Mouse (Mus musculus) lung, postnatal 0 days (tissue): ENCODE measurements around the gene Rims1. TPM values are rescaled to one million over a fixed set of nuclear protein-coding genes. Genes with fewer than 3 reads are reported as not detected.

ENCODE experiments used
- ATAC-seq: fragments of 200-750 bp; cut with Nextera tagmentation; 2 replicates; pipeline ENCODE4 v1.8.0; 2017; ENCODE audit warnings: moderate library complexity
- DNase-seq: peaks from one replicate; pipeline ENCODE4 v3.0.0-alpha.2; 2016; ENCODE audit warnings: low spot score
- H3K27ac ChIP-seq: fragments of 300-500 bp; sonication (generic); 2 replicates; pipeline ENCODE4 v1.5.1; 2014; ENCODE audit warnings: antibody characterized with exemption, mild to moderate bottlenecking, low read length, mixed read lengths
- H3K27me3 ChIP-seq: fragments of 300-500 bp; sonication (generic); replicated peaks from 2 replicates; pipeline ENCODE4 v1.6.1; 2014; ENCODE audit warnings: low read length, mixed read lengths; ENCODE audit not compliant: insufficient read depth
- H3K36me3 ChIP-seq: fragments of 300-500 bp; sonication (generic); 2 replicates; pipeline ENCODE4 v1.6.1; 2014; ENCODE audit warnings: low read length, mixed read lengths; ENCODE audit not compliant: insufficient read depth
- H3K4me1 ChIP-seq: fragments of 300-500 bp; sonication (generic); 2 replicates; pipeline ENCODE4 v1.6.1; 2014; ENCODE audit warnings: antibody characterized with exemption, low read depth, low read length, mixed read lengths; ENCODE audit not compliant: insufficient read depth
- H3K4me2 ChIP-seq: fragments of 300-500 bp; sonication (generic); replicated peaks from 2 replicates; pipeline ENCODE4 v1.6.1; 2014; ENCODE audit warnings: low read depth, mild to moderate bottlenecking, low read length, moderate library complexity, mixed read lengths
- H3K4me3 ChIP-seq: fragments of 300-500 bp; sonication (generic); 2 replicates; pipeline ENCODE4 v1.5.1; 2014; ENCODE audit warnings: low read depth, low read length
- H3K9ac ChIP-seq: fragments of 300-500 bp; sonication (generic); replicated peaks from 2 replicates; pipeline ENCODE4 v1.6.1; 2014; ENCODE audit warnings: low read depth, mild to moderate bottlenecking
- H3K9me3 ChIP-seq: fragments of 300-500 bp; sonication (generic); 2 replicates; pipeline ENCODE4 v1.6.1; 2016; ENCODE audit warnings: low read length, mixed read lengths
- CTCF ChIP-seq: IDR thresholded peaks from 2 replicates; pipeline ENCODE4 v1.5.1; 2016; ENCODE audit warnings: antibody characterized with exemption, mild to moderate bottlenecking
- EP300 ChIP-seq: IDR thresholded peaks from 2 replicates; pipeline ENCODE4 v1.6.1; 2016; ENCODE audit warnings: antibody characterized with exemption, mild to moderate bottlenecking, control low read depth
- WGBS: fragments of 180-500 bp; shearing (Covaris S2); extraction: QIAGEN DNeasy Blood & Tissue Kit; methylation state at CpG from one replicate; pipeline ENCODE4 v1.1.7; 2014; 5-methylcytosine and 5-hydroxymethylcytosine counted together
- polyA plus RNA-seq: library from polyadenylated mRNA; unstranded; fragments of >200 nt; fragmentation: Nextera tagmentation; extraction: Ambion mirVana; gene quantifications from 2 replicates; pipeline ENCODE4 v1.2.1, GENCODE M21; 2015

The Rims1 gene
- polyA plus RNA-seq, 1 experiment from 2014 or later = 0.92 TPM

DNA sequence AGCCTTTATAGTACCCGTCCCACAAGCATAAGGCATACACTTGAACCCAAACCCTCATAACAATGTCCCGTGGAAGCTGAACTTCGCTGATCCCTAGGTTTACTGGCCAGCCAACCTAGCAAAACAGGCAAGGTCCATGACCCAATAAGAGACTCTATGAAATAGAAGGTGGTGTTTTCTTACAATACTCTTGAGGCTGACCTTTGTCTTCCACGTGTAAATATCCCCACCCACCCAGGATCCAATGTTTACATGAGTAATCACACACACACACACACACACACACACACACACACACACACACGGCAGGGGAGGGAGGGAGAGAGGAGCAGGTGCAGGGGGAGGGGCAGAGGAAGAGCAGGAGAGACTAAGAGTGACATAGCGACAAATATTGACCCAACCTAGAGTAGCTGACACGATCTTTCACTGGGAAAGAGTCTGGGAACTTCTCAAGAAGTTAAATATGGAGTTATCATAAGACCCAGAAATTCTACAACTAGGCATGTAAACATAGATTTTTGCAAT lies 217.9 kb downstream of the Rims1 start:
- no peak for TF ChIP-seq CTCF
- no peak for TF ChIP-seq EP300
- Histone ChIP-seq H3K4me3 (no peak overlapping the region), H3K27me3 (no peaks in the 10 kb centered on the region), H3K4me2 (no peak overlapping the region), H3K4me1 (no peaks in the 10 kb centered on the region), H3K27ac (no peak overlapping the region), H3K9ac (no peak overlapping the region), H3K9me3 (no peaks in the 10 kb centered on the region), H3K36me3 (no peaks in the 10 kb centered on the region)
- ATAC-seq (no peak), DNase-seq (no peak)
- 49% methylated on average over 7 of the region's 7 CpGs for WGBS

- H3K9me3 ChIP-seq = no peaks in the 10 kb centered on the region
- no peaks in the 10 kb centered on the region for H3K4me1 ChIP-seq
- ATAC-seq (no peak), DNase-seq (no peak)
- H3K4me2 ChIP-seq = no peak overlapping the region
- no peak overlapping the region for H3K27ac ChIP-seq
- TF ChIP-seq CTCF (no peak), EP300 (no peak)
- 73% methylated on average over 3 of the region's 3 CpGs for WGBS
- H3K27me3 ChIP-seq = no peaks in the 10 kb centered on the region
- H3K9ac ChIP-seq = no peak overlapping the region
- H3K4me3 ChIP-seq = no peak overlapping the region
- no peaks in the 10 kb centered on the region for H3K36me3 ChIP-seq
Measured at GRCm38 (mm10) chr1:22585560-22585959, 220.2 kb downstream of the Rims1 start.

GRCm38 (mm10) chr1:22579470-22579869 lies 226.3 kb downstream of the Rims1 start:
- WGBS = 41% methylated on average over 3 of the region's 3 CpGs
- no peak for TF ChIP-seq CTCF
- TF ChIP-seq EP300 = no peak

GRCm38 (mm10) chr1:22572720-22573119 lies 233.1 kb downstream of the Rims1 start:
- H3K9me3 ChIP-seq = no peaks in the 10 kb centered on the region
- DNase-seq (no peak), ATAC-seq (no peak)
- H3K4me3 ChIP-seq = no peak overlapping the region
- TF ChIP-seq EP300 = no peak
- no peak for TF ChIP-seq CTCF
- H3K9ac ChIP-seq = no peak overlapping the region
- no peaks in the 10 kb centered on the region for H3K27me3 ChIP-seq
- H3K36me3 ChIP-seq = no peaks in the 10 kb centered on the region
- H3K4me2 ChIP-seq = no peak overlapping the region
- 93% methylated on average over 1 of the region's 1 CpGs for WGBS
- H3K4me1 ChIP-seq = no peaks in the 10 kb centered on the region
- no peak overlapping the region for H3K27ac ChIP-seq

More at GRCm38 (mm10) chr1:22579470-22579869, 226.3 kb downstream of the Rims1 start:
- no peaks in the 10 kb centered on the region for H3K4me1 ChIP-seq
- H3K27ac ChIP-seq = no peak overlapping the region
- DNase-seq (peak; percentile 18), ATAC-seq (peak; percentile 62)
- H3K9ac ChIP-seq = no peak overlapping the region
- no peak overlapping the region for H3K4me2 ChIP-seq
- no peak overlapping the region for H3K4me3 ChIP-seq
- no peaks in the 10 kb centered on the region for H3K36me3 ChIP-seq
- H3K9me3 ChIP-seq = no peaks in the 10 kb centered on the region
- no peaks in the 10 kb centered on the region for H3K27me3 ChIP-seq

DNA sequence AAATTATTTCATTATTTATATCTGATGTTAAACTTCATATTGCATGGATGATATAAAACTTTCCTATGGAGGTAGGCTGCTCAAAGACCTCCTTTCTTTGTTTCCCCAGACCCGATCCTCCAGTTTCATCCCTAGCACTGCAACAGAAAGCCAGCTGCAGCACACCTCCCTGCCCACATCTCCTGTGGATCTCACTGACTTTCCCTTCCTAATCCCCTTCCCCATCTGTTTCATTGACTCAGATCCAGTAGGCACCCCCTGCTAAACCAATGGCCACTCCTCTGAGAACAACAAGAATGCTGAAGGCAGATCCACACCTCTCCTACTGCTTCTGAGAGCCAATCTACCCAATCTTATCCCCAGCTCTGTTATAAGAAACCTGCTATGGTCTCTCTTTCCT lies 259.5 kb downstream of the Rims1 start:
- no peak for TF ChIP-seq CTCF
- TF ChIP-seq EP300 = no peak
- H3K9me3 ChIP-seq = no peaks in the 10 kb centered on the region
- ATAC-seq (no peak), DNase-seq (no peak)
- H3K27me3 ChIP-seq = no peaks in the 10 kb centered on the region
- no peak overlapping the region for H3K4me2 ChIP-seq
- H3K27ac ChIP-seq = no peak overlapping the region
- no peaks in the 10 kb centered on the region for H3K4me1 ChIP-seq
- H3K36me3 ChIP-seq = no peaks in the 10 kb centered on the region
- H3K9ac ChIP-seq = no peak overlapping the region
- no peak overlapping the region for H3K4me3 ChIP-seq
- WGBS = 100% methylated on average over 1 of the region's 1 CpGs

GRCm38 (mm10) chr1:22538129-22538528 lies 267.7 kb downstream of the Rims1 start:
- no peak overlapping the region for H3K4me3 ChIP-seq

GRCm38 (mm10) chr1:22536776-22537175 lies 269.0 kb downstream of the Rims1 start:
- Histone ChIP-seq H3K27me3 (no peaks in the 10 kb centered on the region; the same call in 1 of the 2 replicates), H3K4me3 (no peak overlapping the region), H3K27ac (no peak overlapping the region), H3K9ac (no peak overlapping the region), H3K4me1 (no peaks in the 10 kb centered on the region), H3K4me2 (no peak overlapping the region), H3K36me3 (no peaks in the 10 kb centered on the region), H3K9me3 (no peaks in the 10 kb centered on the region)
- ATAC-seq = no peak
- TF ChIP-seq CTCF (no peak), EP300 (no peak)
- 76% methylated on average over 2 of the region's 2 CpGs for WGBS
- no peak for DNase-seq

More at GRCm38 (mm10) chr1:22538129-22538528, 267.7 kb downstream of the Rims1 start:
- H3K4me2 ChIP-seq = no peak overlapping the region
- no peaks in the 10 kb centered on the region; the same call in 1 of the 2 replicates for H3K27me3 ChIP-seq
- H3K9ac ChIP-seq = no peak overlapping the region
- no peaks in the 10 kb centered on the region for H3K36me3 ChIP-seq
- H3K9me3 ChIP-seq = no peaks in the 10 kb centered on the region
- no peak overlapping the region for H3K27ac ChIP-seq
- ATAC-seq = no peak
- DNase-seq = no peak
- no peak for TF ChIP-seq EP300
- no peak for TF ChIP-seq CTCF
- no peaks in the 10 kb centered on the region for H3K4me1 ChIP-seq
- WGBS = 50% methylated on average over 7 of the region's 7 CpGs
